Mouse (Mus musculus): ENCODE data around the gene Gzmm.

Gzmm gene

DNA sequence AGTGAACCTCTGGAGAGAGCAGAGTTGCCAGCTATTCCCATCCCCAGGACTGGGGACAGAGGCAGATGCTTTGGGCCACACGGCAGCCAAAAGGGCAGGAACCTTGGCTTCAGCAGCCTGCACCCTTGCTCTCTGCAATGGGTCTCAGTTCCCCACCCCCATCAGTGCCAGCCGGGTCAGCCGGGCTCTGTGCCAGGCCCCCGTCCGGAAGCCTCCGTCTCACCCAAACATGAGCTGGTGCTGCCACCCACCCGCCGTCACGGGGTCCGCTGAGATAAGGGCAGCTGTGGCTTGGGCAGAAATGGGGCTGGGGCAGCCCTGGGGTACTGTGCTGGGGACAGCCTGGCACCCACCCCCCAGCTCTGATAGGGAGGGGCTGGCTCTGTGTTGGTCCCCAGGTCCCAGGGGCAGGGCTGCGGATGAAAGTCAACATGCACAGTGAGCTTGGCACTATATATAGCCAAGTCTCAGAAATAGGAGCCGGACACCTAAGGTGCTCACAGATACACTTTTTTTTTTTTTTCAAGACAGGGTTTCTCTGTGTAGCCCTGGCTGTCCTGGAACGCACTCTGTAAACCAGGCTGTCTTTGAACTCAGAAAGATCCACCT is 40.6 kb downstream of the Gzmm start:
- DNase-seq, result no peak

DNA sequence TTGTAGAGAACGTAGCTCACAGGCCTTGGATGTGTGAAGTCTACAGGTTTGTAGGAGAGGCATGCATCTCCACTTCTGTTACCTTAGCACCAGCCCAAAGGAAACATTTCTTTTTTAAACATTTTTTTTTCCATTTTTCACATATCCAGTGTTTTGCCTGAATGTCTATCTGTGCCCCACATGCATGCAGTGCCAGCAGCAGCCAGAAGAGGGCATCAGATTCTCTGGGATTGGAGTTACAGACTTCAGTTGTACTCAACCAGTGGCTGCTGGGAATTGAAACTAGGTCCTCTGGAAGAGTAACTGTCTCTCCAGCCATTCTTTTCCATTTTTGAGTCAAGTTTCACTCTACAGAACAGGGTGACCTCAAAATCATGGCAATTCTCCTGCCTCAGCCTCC is 43.7 kb downstream of the Gzmm start:
- peak in 1 of 2 experiments; percentile 58 for DNase-seq

DNA sequence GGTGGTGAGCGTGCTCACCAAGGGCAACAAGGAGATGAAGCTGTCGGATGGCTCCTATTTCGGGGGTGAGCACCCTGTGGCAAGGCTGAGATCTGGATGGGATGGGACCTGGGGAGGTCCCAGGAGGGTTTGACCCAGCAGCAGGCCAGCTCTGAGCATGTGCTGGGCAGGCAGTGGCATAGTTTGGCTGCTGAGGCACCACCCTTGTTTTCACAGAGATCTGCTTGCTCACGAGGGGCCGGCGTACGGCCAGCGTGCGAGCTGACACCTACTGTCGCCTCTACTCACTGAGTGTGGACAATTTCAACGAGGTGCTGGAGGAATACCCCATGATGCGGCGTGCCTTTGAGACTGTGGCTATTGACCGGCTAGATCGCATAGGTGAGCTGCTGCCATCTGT is 45.0 kb downstream of the Gzmm start:
- no peak for DNase-seq

- DNase-seq, result no peak
Measured at GRCm38 (mm10) chr10:79735361-79735760, 46.5 kb downstream of the Gzmm start.

DNA sequence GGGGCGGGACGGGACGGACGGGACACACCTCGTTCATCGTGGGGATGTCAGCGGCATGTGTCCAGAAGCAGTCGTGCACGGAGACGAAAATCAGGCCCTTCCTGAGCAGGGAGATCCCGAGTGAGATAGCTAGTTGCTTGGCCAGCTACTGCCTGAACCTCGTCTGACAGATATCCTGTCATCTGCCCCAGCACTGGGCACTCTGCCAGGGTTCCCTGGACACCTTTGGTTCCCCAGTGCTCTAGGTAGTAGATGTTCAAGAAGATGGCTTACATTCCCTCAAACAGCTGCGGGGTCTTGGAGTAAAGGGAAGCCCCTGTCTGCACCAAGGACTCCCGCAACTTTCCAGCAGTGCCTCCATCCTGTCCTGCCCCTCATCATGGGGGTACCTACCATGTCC is 47.9 kb downstream of the Gzmm start:
- no peak for DNase-seq

GRCm38 (mm10) chr10:79738259-79738658 is 49.4 kb downstream of the Gzmm start:
- no peak for DNase-seq

DNA sequence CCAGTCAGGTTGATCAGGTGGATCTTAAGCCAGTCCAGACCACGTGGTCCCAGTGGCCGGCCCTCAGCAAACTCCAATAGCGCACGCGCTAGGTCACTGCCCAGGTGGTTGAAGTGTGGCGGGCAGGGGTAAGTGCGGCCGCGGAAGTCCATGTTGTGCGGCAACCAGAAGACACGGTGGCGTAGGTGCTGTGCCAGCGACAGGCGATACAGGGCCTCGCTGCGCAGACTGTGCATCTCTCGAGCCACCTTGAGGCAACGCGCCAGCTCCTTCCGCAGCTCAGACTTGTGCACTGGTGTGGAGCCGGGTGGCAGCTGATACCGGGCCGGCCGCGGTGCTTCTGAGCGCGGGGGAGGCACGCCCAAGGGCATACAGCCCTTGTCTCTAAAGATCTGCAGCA is 50.4 kb downstream of the Gzmm start:
- DNase-seq, result no peak

DNA sequence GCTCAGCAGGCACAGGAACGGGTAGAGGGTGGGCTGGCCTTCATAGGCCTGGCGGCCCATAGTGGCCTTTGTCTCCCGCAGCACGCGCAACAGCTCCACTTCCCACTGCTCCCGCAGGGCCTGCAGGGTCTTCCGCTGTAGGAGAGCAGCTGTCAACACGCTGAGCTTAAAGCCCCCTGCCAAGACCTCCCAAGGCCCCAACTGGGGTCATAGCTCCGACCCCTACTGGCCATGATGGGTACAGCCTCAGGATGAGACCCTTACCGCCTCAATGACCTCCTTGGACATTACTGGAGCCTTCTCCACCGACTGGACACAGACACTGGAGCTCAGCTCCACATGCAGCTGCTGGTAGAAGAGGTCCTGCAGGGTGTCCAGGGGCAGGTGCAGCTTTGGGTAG is 52.0 kb downstream of the Gzmm start:
- DNase-seq, result no peak

DNA sequence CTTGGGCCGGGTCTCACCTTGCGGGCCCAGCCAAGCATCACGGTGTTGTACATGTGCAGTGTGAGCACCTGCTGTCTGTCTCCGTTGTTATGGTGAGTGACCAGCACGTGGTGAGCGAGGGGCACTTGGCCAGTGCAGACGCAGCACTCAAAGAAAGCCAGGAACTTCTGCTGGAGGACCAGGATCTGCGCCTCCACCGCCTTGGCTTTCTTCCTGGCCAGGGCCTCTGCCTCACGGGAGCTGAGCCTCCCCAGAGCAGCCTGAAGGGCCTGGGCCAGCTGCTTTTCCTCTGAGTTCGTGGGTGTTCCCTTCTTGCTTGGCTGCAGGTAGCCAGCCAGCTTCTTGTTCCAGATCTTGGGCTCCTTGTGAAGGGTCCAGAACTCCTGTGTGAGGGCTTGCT is 54.3 kb downstream of the Gzmm start:
- no peak for DNase-seq

GRCm38 (mm10) chr10:79743650-79744365 is 55.0 kb downstream of the Gzmm start:
- DNase-seq, result no peak

All from spleen, adult 18-20 months (tissue).